8 mouse cellular contexts compared by ENCODE assay signal in genomic region chr4:62621880-62622675, GRCm38 (mm10).
DNase-seq lines count a peak whose midpoint lies in the region; ATAC-seq and TF ChIP-seq lines count a peak whose summit lies in the region.

No protein-coding gene starts in this region.

- ATAC-seq in embryonic facial prominence, embryonic 14.5 days (ENCODE audit: low read depth) = no peak
- ATAC-seq in intestine, postnatal 0 days = no peak
- ATAC-seq in midbrain, embryonic 16.5 days = no peak

- H3K9me3 ChIP-seq in embryonic facial prominence, embryonic 14.5 days (ENCODE audit: control insufficient read depth, low read length) = no peaks in the 10 kb centered on the region
- H3K9me3 ChIP-seq in intestine, postnatal 0 days (ENCODE audit: control insufficient read depth) = no peaks in the 10 kb centered on the region
- no peaks in the 10 kb centered on the region for H3K9me3 ChIP-seq in midbrain, embryonic 16.5 days (replicated peaks; ENCODE audit: control insufficient read depth, low read length, poor library complexity, severe bottlenecking)

- no peaks in the 10 kb centered on the region for H3K27me3 ChIP-seq in embryonic facial prominence, embryonic 14.5 days (replicated peaks; ENCODE audit: control insufficient read depth, insufficient read depth, low read length)
- no peaks in the 10 kb centered on the region for H3K27me3 ChIP-seq in intestine, postnatal 0 days (replicated peaks; ENCODE audit: control insufficient read depth, insufficient read depth, low read length)
- H3K27me3 ChIP-seq in midbrain, embryonic 16.5 days (ENCODE audit: control insufficient read depth, insufficient read depth, low read depth, low read length) = no peaks in the 10 kb centered on the region

- no peak for TF ChIP-seq CTCF in intestine, postnatal 0 days (IDR thresholded peaks at IDR 0.05; ENCODE audit: low read depth)

- H3K4me1 ChIP-seq in embryonic facial prominence, embryonic 14.5 days (ENCODE audit: control insufficient read depth, insufficient read depth, low read length) = peaks cover 50% of the 10 kb centered on the region
- H3K4me1 ChIP-seq in intestine, postnatal 0 days (replicated peaks; ENCODE audit: control insufficient read depth, insufficient read depth, low read length) = 0 out of 2 replicates have a peak, but pooled peaks cover 4% of the 10 kb centered on the region
- peaks cover 17% of the 10 kb centered on the region for H3K4me1 ChIP-seq in midbrain, embryonic 16.5 days (ENCODE audit: control insufficient read depth, insufficient read depth, low read length)

- H3K9ac ChIP-seq in embryonic facial prominence, embryonic 14.5 days (ENCODE audit: low read depth, low read length) = 0 out of 2 replicates have a peak overlapping the region, but pooled peaks have one; percentile 5
- no peak overlapping the region for H3K9ac ChIP-seq in intestine, postnatal 0 days (ENCODE audit: low read depth, low read length)
- H3K9ac ChIP-seq in midbrain, embryonic 16.5 days (ENCODE audit: low read depth, low read length) = no peak overlapping the region

- no peak overlapping the region for H3K4me3 ChIP-seq in embryonic facial prominence, embryonic 14.5 days (ENCODE audit: low read depth, low read length)
- H3K4me3 ChIP-seq in intestine, postnatal 0 days (ENCODE audit: low read depth, low read length) = no peak overlapping the region
- no peak overlapping the region for H3K4me3 ChIP-seq in midbrain, embryonic 16.5 days (ENCODE audit: low read depth, low read length)

- no peaks in the 10 kb centered on the region for H3K36me3 ChIP-seq in embryonic facial prominence, embryonic 14.5 days (ENCODE audit: control insufficient read depth, insufficient read depth, low read length)
- H3K36me3 ChIP-seq in intestine, postnatal 0 days (ENCODE audit: control insufficient read depth, insufficient read depth) = no peaks in the 10 kb centered on the region
- H3K36me3 ChIP-seq in midbrain, embryonic 16.5 days (ENCODE audit: control insufficient read depth, insufficient read depth, low read length) = no peaks in the 10 kb centered on the region

- 58% methylated on average over 14 of the region's 14 CpGs for WGBS in embryonic facial prominence, embryonic 14.5 days
- 67% methylated on average over 14 of the region's 14 CpGs for WGBS in intestine, postnatal 0 days
- 75% methylated on average over 14 of the region's 14 CpGs for WGBS in midbrain, embryonic 16.5 days

- peak overlapping the region; percentile 65 for H3K27ac ChIP-seq in embryonic facial prominence, embryonic 14.5 days (replicated peaks; ENCODE audit: low read depth, low read length)
- peak overlapping the region; percentile 5; the same call in 1 of the 2 replicates for H3K27ac ChIP-seq in intestine, postnatal 0 days (ENCODE audit: low read depth, low read length)
- peak overlapping the region; percentile 41 for H3K27ac ChIP-seq in midbrain, embryonic 16.5 days (ENCODE audit: low read length)

- H3K4me2 ChIP-seq in embryonic facial prominence, embryonic 14.5 days (ENCODE audit: low read depth, low read length) = peak overlapping the region; percentile 3
- H3K4me2 ChIP-seq in intestine, postnatal 0 days (replicated peaks; ENCODE audit: low read depth) = peak overlapping the region; percentile 17; the same call in 1 of the 2 replicates
- peak overlapping the region; percentile 3; the same call in 1 of the 2 replicates for H3K4me2 ChIP-seq in midbrain, embryonic 16.5 days (ENCODE audit: low read length)

- peak; percentile 98 for DNase-seq in heart, adult 11 months
- no peak for DNase-seq in heart, adult 8-10 months (ENCODE audit: low spot score)
- peak; percentile 51 for DNase-seq in embryonic facial prominence, embryonic 14.5 days (ENCODE audit: low spot score)
- no peak for DNase-seq in layer of hippocampus, postnatal 14 days (ENCODE audit: low spot score in 2 of 2)
- no peak for DNase-seq in urinary bladder, postnatal 36 days (ENCODE audit: low spot score in 2 of 2)
- DNase-seq in adrenal gland, postnatal 4 days (ENCODE audit: low spot score in 2 of 2) = no peak

Comparison
In these comparisons a context has a peak if more than half of its experiments do, and no peak if none do; other contexts are left out.
1. DNase-seq: peak in heart, adult 11 months (single experiment) and embryonic facial prominence, embryonic 14.5 days (single experiment); none in heart, adult 8-10 months (single experiment), layer of hippocampus, postnatal 14 days (0 of 2), urinary bladder, postnatal 36 days (0 of 2) and adrenal gland, postnatal 4 days (0 of 2).
2. H3K27ac ChIP-seq: peak in every context shown above with its lines; median percentile 65 in embryonic facial prominence, embryonic 14.5 days; 41 in midbrain, embryonic 16.5 days; 5 in intestine, postnatal 0 days.
3. Peak in every context shown above with its lines, with median percentiles within 50 percentile points of each other: H3K4me2 ChIP-seq.